Comparison of ENCODE assay signal across 16 mouse cellular contexts in the genomic region with DNA sequence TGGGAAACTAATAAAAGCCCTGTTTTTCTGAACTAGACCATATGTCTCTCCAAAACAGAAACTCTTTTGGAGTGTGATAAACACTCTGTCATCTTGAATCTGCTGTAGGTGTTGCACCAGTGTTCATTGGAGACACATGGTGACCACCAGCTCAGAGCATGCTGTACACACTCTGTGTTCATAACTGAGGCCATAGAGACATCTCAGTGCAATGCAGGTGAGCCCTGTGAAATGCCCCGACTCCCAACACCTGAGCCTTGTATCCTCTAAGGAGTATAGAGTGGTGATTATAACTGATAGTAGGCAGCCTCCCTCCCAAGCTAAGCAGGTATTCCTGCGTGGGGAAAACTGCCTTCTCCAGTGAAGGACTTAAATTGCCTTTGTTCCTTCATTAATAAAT.
"Had no signal": no experiment of that assay in that cellular context is flagged by ENCODE, and none has a peak within 500 bp of the region (broad histone marks: within the 10 kb centered on the region; RNA-seq: fewer than 3 reads in every experiment).

No protein-coding gene starts in this region.

- H3K9ac ChIP-seq: neural tube, embryonic 13.5 days; neural tube, embryonic 15.5 days; stomach, embryonic 15.5 days had no signal

- H3K27ac ChIP-seq: neural tube, embryonic 13.5 days; neural tube, embryonic 15.5 days; stomach, embryonic 15.5 days; stomach, postnatal 0 days had no signal

- H3K4me3 ChIP-seq: neural tube, embryonic 13.5 days; neural tube, embryonic 15.5 days; stomach, embryonic 15.5 days had no signal

- DNase-seq: retina, postnatal 1 day; right cerebral cortex, adult 18-20 months; right cerebral cortex, postnatal 14 days; right cerebral cortex, postnatal 25 days; right cerebral cortex, postnatal 4 days; spleen, adult 18-20 months; thymus, adult 18-20 months; thymus, adult 2 months; thymus, postnatal 14 days; thymus, postnatal 25 days; thymus, postnatal 36 days; thymus, postnatal 4 days had no signal

- H3K36me3 ChIP-seq: neural tube, embryonic 13.5 days; neural tube, embryonic 15.5 days; stomach, embryonic 15.5 days had no signal

- H3K27me3 ChIP-seq: neural tube, embryonic 13.5 days; neural tube, embryonic 15.5 days; stomach, embryonic 15.5 days had no signal

- H3K4me1 ChIP-seq: stomach, embryonic 15.5 days had no signal

- H3K9me3 ChIP-seq: neural tube, embryonic 13.5 days; neural tube, embryonic 15.5 days; stomach, embryonic 15.5 days had no signal

- H3K4me2 ChIP-seq: neural tube, embryonic 13.5 days; neural tube, embryonic 15.5 days; stomach, embryonic 15.5 days had no signal
